ENCODE assay signal across 12 mouse cellular contexts in genomic region chr15:12493258-12493657, GRCm38 (mm10).
A peak's percentile ranks its signal among the peaks of the same experiment; 100 is the strongest.
DNase-seq lines count a peak whose midpoint lies in the region; ATAC-seq lines count a peak whose summit lies in the region.
"Had no signal": no experiment of that assay in that cellular context is flagged by ENCODE, and none has a peak within 500 bp of the region (broad histone marks: within the 10 kb centered on the region; RNA-seq: fewer than 3 reads in every experiment).

No protein-coding gene starts in this region.

- H3K27ac ChIP-seq in heart, embryonic 13.5 days (replicated peaks), result peak overlapping the region; percentile 12; the same call in 1 of the 2 replicates
- no peak overlapping the region for H3K27ac ChIP-seq in intestine, embryonic 15.5 days
- H3K27ac ChIP-seq in midbrain, embryonic 13.5 days, result no peak overlapping the region
- H3K27ac ChIP-seq: embryonic facial prominence, embryonic 12.5 days; limb, embryonic 12.5 days; neural tube, embryonic 15.5 days had no signal

- no peak overlapping the region for H3K9ac ChIP-seq in heart, embryonic 13.5 days
- H3K9ac ChIP-seq in intestine, embryonic 15.5 days, result no peak overlapping the region
- H3K9ac ChIP-seq in midbrain, embryonic 13.5 days (replicated peaks), result no peak overlapping the region
- H3K9ac ChIP-seq: embryonic facial prominence, embryonic 12.5 days; limb, embryonic 12.5 days; neural tube, embryonic 15.5 days had no signal

- no peaks in the 10 kb centered on the region for H3K36me3 ChIP-seq in heart, embryonic 13.5 days
- no peaks in the 10 kb centered on the region for H3K36me3 ChIP-seq in intestine, embryonic 15.5 days
- H3K36me3 ChIP-seq in midbrain, embryonic 13.5 days, result no peaks in the 10 kb centered on the region
- H3K36me3 ChIP-seq: embryonic facial prominence, embryonic 12.5 days; limb, embryonic 12.5 days; neural tube, embryonic 15.5 days had no signal

- no peaks in the 10 kb centered on the region for H3K9me3 ChIP-seq in heart, embryonic 13.5 days
- H3K9me3 ChIP-seq in intestine, embryonic 15.5 days, result no peaks in the 10 kb centered on the region
- no peaks in the 10 kb centered on the region for H3K9me3 ChIP-seq in midbrain, embryonic 13.5 days
- H3K9me3 ChIP-seq: embryonic facial prominence, embryonic 12.5 days; limb, embryonic 12.5 days; neural tube, embryonic 15.5 days had no signal

- H3K4me3 ChIP-seq in heart, embryonic 13.5 days, result no peak overlapping the region
- no peak overlapping the region for H3K4me3 ChIP-seq in intestine, embryonic 15.5 days (replicated peaks)
- no peak overlapping the region for H3K4me3 ChIP-seq in midbrain, embryonic 13.5 days (replicated peaks)
- H3K4me3 ChIP-seq: embryonic facial prominence, embryonic 12.5 days; limb, embryonic 12.5 days; neural tube, embryonic 15.5 days had no signal

- H3K4me2 ChIP-seq in heart, embryonic 13.5 days, result no peak overlapping the region
- H3K4me2 ChIP-seq in intestine, embryonic 15.5 days (replicated peaks), result peak overlapping the region; percentile 5; the same call in 1 of the 2 replicates
- H3K4me2 ChIP-seq in midbrain, embryonic 13.5 days (replicated peaks), result no peak overlapping the region
- H3K4me2 ChIP-seq: embryonic facial prominence, embryonic 12.5 days; limb, embryonic 12.5 days; midbrain, embryonic 11.5 days; neural tube, embryonic 15.5 days had no signal

- peaks cover 27% of the 10 kb centered on the region for H3K4me1 ChIP-seq in heart, embryonic 13.5 days
- peaks cover 5% of the 10 kb centered on the region for H3K4me1 ChIP-seq in intestine, embryonic 15.5 days (replicated peaks)
- H3K4me1 ChIP-seq in midbrain, embryonic 13.5 days (replicated peaks), result peaks cover 21% of the 10 kb centered on the region

- ATAC-seq in heart, embryonic 13.5 days (ENCODE audit: extremely low read depth, insufficient number of reproducible peaks, low FRiP score, low TSS enrichment), result no peak
- peak; percentile 53 for ATAC-seq in intestine, embryonic 15.5 days
- no peak for ATAC-seq in midbrain, embryonic 13.5 days

- no peak for DNase-seq in heart, postnatal 25 days (ENCODE audit: low spot score)
- DNase-seq in kidney, postnatal 36 days, result peak; percentile 39 to 64
- peak; percentile 51 for DNase-seq in ovary, postnatal 14 days (ENCODE audit: low spot score)
- DNase-seq in embryo, embryonic 10.5 days (ENCODE audit: low spot score), result no peak
- no peak for DNase-seq in left cerebral cortex, postnatal 25 days (ENCODE audit: low spot score in 2 of 2)

- no peaks in the 10 kb centered on the region for H3K27me3 ChIP-seq in heart, embryonic 13.5 days (replicated peaks)
- no peaks in the 10 kb centered on the region for H3K27me3 ChIP-seq in intestine, embryonic 15.5 days (replicated peaks)
- no peaks in the 10 kb centered on the region for H3K27me3 ChIP-seq in midbrain, embryonic 13.5 days
- H3K27me3 ChIP-seq: embryonic facial prominence, embryonic 12.5 days; limb, embryonic 12.5 days; neural tube, embryonic 15.5 days had no signal

- 63% methylated on average over 7 of the region's 7 CpGs for WGBS in heart, embryonic 13.5 days
- 40% methylated on average over 7 of the region's 7 CpGs for WGBS in intestine, embryonic 15.5 days
- 69% methylated on average over 7 of the region's 7 CpGs for whole genome bisulfite sequencing in midbrain, embryonic 13.5 days

- intact Hi-C loops in heart, postnatal 25 days (cut with DNase I), result loop anchor here (5.0 kb wide), 1 partner anchor 76 kb away; no protein-coding TSS in a partner anchor
- intact Hi-C loops in left cerebral cortex, postnatal 25 days (cut with DNase I), result no loop called here

Comparison
In these comparisons a context has a peak if more than half of its experiments do, and no peak if none do; other contexts are left out.
1. DNase-seq: peak in kidney, postnatal 36 days (2 of 2) and ovary, postnatal 14 days (single experiment); none in heart, postnatal 25 days (single experiment), embryo, embryonic 10.5 days (single experiment) and left cerebral cortex, postnatal 25 days (0 of 2).